Mouse (Mus musculus): ENCODE measurements around the gene Uimc1.

Uimc1 gene

GRCm38 (mm10) chr13:55040016-55040415 is 60.1 kb downstream of the Uimc1 start:
- no peak for DNase-seq

- no peak for DNase-seq
These were observed 75.9 kb downstream of the Uimc1 start for GRCm38 (mm10) chr13:55024215-55024614.

- no peak for DNase-seq
These were observed 77.4 kb downstream of the Uimc1 start for GRCm38 (mm10) chr13:55022715-55023114.

- no peak for DNase-seq
These were observed 77.8 kb downstream of the Uimc1 start for GRCm38 (mm10) chr13:55022256-55022655.

GRCm38 (mm10) chr13:55021194-55021779 is 78.8 kb downstream of the Uimc1 start, which contains the start of gene Hk3:
Gene Hk3, minus strand, starts transcription at chr13:55021385.
- DNase-seq: no peak

GRCm38 (mm10) chr13:55020051-55020450 is 80.0 kb downstream of the Uimc1 start:
- DNase-seq: no peak

- DNase-seq: no peak
These were observed 80.9 kb downstream of the Uimc1 start for GRCm38 (mm10) chr13:55019181-55019580.

GRCm38 (mm10) chr13:55018700-55019099 is 81.4 kb downstream of the Uimc1 start:
- DNase-seq: no peak

GRCm38 (mm10) chr13:55017898-55018599 is 82.1 kb downstream of the Uimc1 start:
- no peak for DNase-seq

- no peak for DNase-seq
These were observed 82.8 kb downstream of the Uimc1 start for GRCm38 (mm10) chr13:55017154-55017897.

- no peak for DNase-seq
These were observed 85.6 kb downstream of the Uimc1 start for GRCm38 (mm10) chr13:55014451-55014850.

GRCm38 (mm10) chr13:55013702-55014344 is 86.3 kb downstream of the Uimc1 start:
- no peak for DNase-seq

GRCm38 (mm10) chr13:55011981-55012478 is 88.1 kb downstream of the Uimc1 start:
- no peak for DNase-seq

- no peak for DNase-seq
These were observed 89.0 kb downstream of the Uimc1 start for GRCm38 (mm10) chr13:55011103-55011502.

- no peak for DNase-seq
These were observed 91.5 kb downstream of the Uimc1 start for GRCm38 (mm10) chr13:55008589-55008988.

GRCm38 (mm10) chr13:55006415-55006742 is 93.7 kb downstream of the Uimc1 start:
- no peak for DNase-seq

GRCm38 (mm10) chr13:55005691-55006414 is 94.2 kb downstream of the Uimc1 start:
- DNase-seq: no peak

GRCm38 (mm10) chr13:55004646-55005045 is 95.5 kb downstream of the Uimc1 start:
- DNase-seq: no peak

GRCm38 (mm10) chr13:55002090-55002489 is 98.0 kb downstream of the Uimc1 start:
- DNase-seq: no peak

- DNase-seq: no peak
These were observed 99.7 kb downstream of the Uimc1 start for GRCm38 (mm10) chr13:55000433-55000832.

GRCm38 (mm10) chr13:54997568-54997967 is 102.5 kb downstream of the Uimc1 start:
- no peak for DNase-seq

GRCm38 (mm10) chr13:54995161-54995560 is 104.9 kb downstream of the Uimc1 start:
- no peak for DNase-seq

GRCm38 (mm10) chr13:54994576-54994975 is 105.5 kb downstream of the Uimc1 start:
- DNase-seq: no peak
